ENCODE assay signal across 21 mouse cellular contexts in the genomic region with DNA sequence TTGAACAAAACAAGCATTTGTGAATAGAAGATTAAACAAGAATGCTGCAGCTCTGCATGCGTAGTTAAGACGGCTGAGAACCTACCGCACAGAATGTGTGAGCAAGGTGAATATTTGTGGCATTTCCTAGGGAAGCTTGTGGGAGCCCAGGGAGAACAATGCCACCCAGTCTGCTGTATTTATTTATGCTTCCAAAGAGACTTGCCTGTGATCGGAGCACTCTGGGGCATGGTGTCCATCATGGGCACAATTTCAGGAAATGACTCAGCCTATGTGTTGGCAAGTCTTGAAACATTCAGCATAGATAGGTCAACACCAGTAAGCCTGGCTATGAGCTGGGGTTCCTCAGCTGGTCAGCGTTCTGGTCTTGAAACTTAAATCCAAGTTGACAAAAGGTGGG.
DNase-seq lines count a peak whose midpoint lies in the region; ATAC-seq and TF ChIP-seq lines count a peak whose summit lies in the region.
"Had no signal": no experiment of that assay in that cellular context is flagged by ENCODE, and none has a peak within 500 bp of the region (broad histone marks: within the 10 kb centered on the region; RNA-seq: fewer than 3 reads in every experiment).

No protein-coding gene starts in this region.

- no peak for TF ChIP-seq EP300 in stomach, postnatal 0 days (optimal IDR thresholded peaks at IDR 0.05)

- H3K4me3 ChIP-seq in lung, embryonic 16.5 days (ENCODE audit: low read length), result no peak overlapping the region
- H3K4me3 ChIP-seq in embryonic facial prominence, embryonic 12.5 days, result no peak overlapping the region
- H3K4me3 ChIP-seq in stomach, postnatal 0 days (ENCODE audit: low read depth, low read length), result no peak overlapping the region
- no peak overlapping the region for H3K4me3 ChIP-seq in kidney, adult 2 months (ENCODE audit: insufficient read depth, low read depth, low read length)
- H3K4me3 ChIP-seq: forebrain, embryonic 12.5 days; left cerebral cortex, adult 2 months; limb, embryonic 13.5 days had no signal

- ATAC-seq in lung, embryonic 16.5 days (ENCODE audit: low read depth), result peak; percentile 23; the same call in 1 of the 2 replicates
- no peak for ATAC-seq in embryonic facial prominence, embryonic 12.5 days (ENCODE audit: insufficient number of reproducible peaks, insufficient read depth, low FRiP score, low TSS enrichment)
- 0 out of 2 replicates have a peak, but pooled peaks have one; percentile 50 for ATAC-seq in stomach, postnatal 0 days (ENCODE audit: low FRiP score, low TSS enrichment)
- ATAC-seq: hindbrain, embryonic 16.5 days had no signal

- 39% methylated on average over 5 of the region's 5 CpGs for WGBS in lung, embryonic 16.5 days
- 58% methylated on average over 5 of the region's 5 CpGs for WGBS in embryonic facial prominence, embryonic 12.5 days
- WGBS in stomach, postnatal 0 days, result 37% methylated on average over 5 of the region's 5 CpGs
- 66% methylated on average over 5 of the region's 5 CpGs for WGBS in kidney, adult 2 months

- H3K27me3 ChIP-seq in lung, embryonic 16.5 days (ENCODE audit: control insufficient read depth, insufficient read depth, low read depth, low read length), result no peaks in the 10 kb centered on the region
- peaks cover 10% of the 10 kb centered on the region for H3K27me3 ChIP-seq in embryonic facial prominence, embryonic 12.5 days
- H3K27me3 ChIP-seq in stomach, postnatal 0 days (ENCODE audit: control insufficient read depth, insufficient read depth, low read length), result no peaks in the 10 kb centered on the region
- H3K27me3 ChIP-seq in kidney, adult 2 months (replicated peaks; ENCODE audit: control insufficient read depth, insufficient read depth, low read length), result no peaks in the 10 kb centered on the region
- H3K27me3 ChIP-seq: CH12.LX had no signal

- H3K9ac ChIP-seq in lung, embryonic 16.5 days (ENCODE audit: low read length), result no peak overlapping the region
- H3K9ac ChIP-seq in embryonic facial prominence, embryonic 12.5 days, result no peak overlapping the region
- H3K9ac ChIP-seq in stomach, postnatal 0 days (ENCODE audit: low read length), result no peak overlapping the region
- H3K9ac ChIP-seq: forebrain, embryonic 12.5 days; limb, embryonic 13.5 days; liver, embryonic 14.5 days had no signal

- H3K4me1 ChIP-seq in lung, embryonic 16.5 days (replicated peaks; ENCODE audit: control insufficient read depth, insufficient read depth, low read length), result peaks cover 14% of the 10 kb centered on the region
- H3K4me1 ChIP-seq in embryonic facial prominence, embryonic 12.5 days, result peaks cover 33% of the 10 kb centered on the region
- H3K4me1 ChIP-seq in stomach, postnatal 0 days (replicated peaks; ENCODE audit: control insufficient read depth, insufficient read depth), result no peaks in the 10 kb centered on the region
- no peaks in the 10 kb centered on the region for H3K4me1 ChIP-seq in kidney, adult 2 months (ENCODE audit: control insufficient read depth, insufficient read depth, low read length)

- no peaks in the 10 kb centered on the region for H3K36me3 ChIP-seq in lung, embryonic 16.5 days (ENCODE audit: control insufficient read depth, insufficient read depth, low read length)
- no peaks in the 10 kb centered on the region for H3K36me3 ChIP-seq in embryonic facial prominence, embryonic 12.5 days
- H3K36me3 ChIP-seq in stomach, postnatal 0 days (ENCODE audit: control insufficient read depth, insufficient read depth, low read length), result no peaks in the 10 kb centered on the region
- H3K36me3 ChIP-seq in kidney, adult 2 months (ENCODE audit: control insufficient read depth, insufficient read depth, low read length), result no peaks in the 10 kb centered on the region
- H3K36me3 ChIP-seq: forebrain, embryonic 12.5 days; limb, embryonic 13.5 days had no signal

- DNase-seq in lung, postnatal 14 days, result no peak
- DNase-seq in adipocyte (ENCODE audit: low spot score), result peak; percentile 46
- DNase-seq in stomach, postnatal 0 days (ENCODE audit: low spot score), result no peak
- no peak for DNase-seq in B cell, adult 2 months
- no peak for DNase-seq in kidney, adult 2 months
- DNase-seq: cerebellum, adult 9-10 months; gastrocnemius, postnatal 36 days; kidney, adult 18-20 months; kidney, postnatal 25 days; midbrain, embryonic 14.5 days; right cerebral cortex, adult 18-20 months; thymus, postnatal 36 days had no signal

- TF ChIP-seq CTCF in stomach, postnatal 0 days (IDR thresholded peaks at IDR 0.05; ENCODE audit: low read depth), result no peak
- no peak for TF ChIP-seq CTCF in kidney, adult 2 months (conservative IDR thresholded peaks at IDR 0.05; ENCODE audit: insufficient read depth, insufficient read length, low read depth, low read length)

- no peaks in the 10 kb centered on the region for H3K9me3 ChIP-seq in lung, embryonic 16.5 days (ENCODE audit: control insufficient read depth, low read length)
- no peaks in the 10 kb centered on the region for H3K9me3 ChIP-seq in embryonic facial prominence, embryonic 12.5 days
- no peaks in the 10 kb centered on the region for H3K9me3 ChIP-seq in stomach, postnatal 0 days (ENCODE audit: control insufficient read depth, low read length)
- H3K9me3 ChIP-seq: forebrain, embryonic 12.5 days; limb, embryonic 13.5 days had no signal

- no peak for TF ChIP-seq POLR2A in kidney, adult 2 months (IDR thresholded peaks at IDR 0.05; ENCODE audit: low read depth, low read length)

- no peak overlapping the region for H3K27ac ChIP-seq in lung, embryonic 16.5 days (ENCODE audit: low read length)
- peak overlapping the region; percentile 41; the same call in 1 of the 2 replicates for H3K27ac ChIP-seq in embryonic facial prominence, embryonic 12.5 days
- no peak overlapping the region for H3K27ac ChIP-seq in stomach, postnatal 0 days (replicated peaks)
- H3K27ac ChIP-seq in kidney, adult 2 months (ENCODE audit: insufficient read depth, low read depth, low read length), result no peak overlapping the region
- H3K27ac ChIP-seq: forebrain, embryonic 12.5 days; left cerebral cortex, adult 2 months; limb, embryonic 13.5 days; liver, embryonic 14.5 days had no signal

- no peak overlapping the region for H3K4me2 ChIP-seq in lung, embryonic 16.5 days (ENCODE audit: low read depth, low read length)
- H3K4me2 ChIP-seq in embryonic facial prominence, embryonic 12.5 days (replicated peaks), result no peak overlapping the region
- no peak overlapping the region for H3K4me2 ChIP-seq in stomach, postnatal 0 days (replicated peaks; ENCODE audit: low read depth)
- H3K4me2 ChIP-seq: forebrain, embryonic 12.5 days; heart, embryonic 11.5 days; limb, embryonic 13.5 days had no signal
